Mouse (Mus musculus) T-helper 1 cell (primary cell): ENCODE measurements around the gene Gtf3c3.

Experiments used
- in situ Hi-C: fragments of 300-600 bp; cut with MboI, MseI; formaldehyde crosslinking; loops from one replicate; pipeline ENCODE4 v1.15.1; 2025; ENCODE audit warnings: high pct_unique_total_duplicates

The Gtf3c3 gene

GRCm38 (mm10) chr1:54438340-54439079 lies at the start of gene Gtf3c3:
TSS of gene Gtf3c3 (minus strand) at chr1:54438971.
- in situ Hi-C loops, result no loop called here

GRCm38 (mm10) chr1:54484744-54485420 lies 46.1 kb upstream of the Gtf3c3 start:
- in situ Hi-C loops, result no loop called here

- in situ Hi-C loops, result no loop called here
These were observed 41.7 kb upstream of the Gtf3c3 start for GRCm38 (mm10) chr1:54480491-54480890.

GRCm38 (mm10) chr1:54468662-54469061 lies 29.9 kb upstream of the Gtf3c3 start:
- in situ Hi-C loops, result no loop called here

GRCm38 (mm10) chr1:54467366-54467765 lies 28.6 kb upstream of the Gtf3c3 start:
- in situ Hi-C loops, result no loop called here

GRCm38 (mm10) chr1:54452116-54452515 lies 13.3 kb upstream of the Gtf3c3 start:
- in situ Hi-C loops, result no loop called here

GRCm38 (mm10) chr1:54448833-54449232 lies 10.1 kb upstream of the Gtf3c3 start:
- in situ Hi-C loops, result no loop called here

- in situ Hi-C loops, result no loop called here
These were observed 4.9 kb upstream of the Gtf3c3 start for GRCm38 (mm10) chr1:54443641-54444040.

GRCm38 (mm10) chr1:54439080-54439476 lies 307 bp upstream of the Gtf3c3 start:
- in situ Hi-C loops, result no loop called here

GRCm38 (mm10) chr1:54422195-54422750 lies 16.5 kb downstream of the Gtf3c3 start:
- in situ Hi-C loops, result no loop called here

- in situ Hi-C loops, result no loop called here
These were observed 17.1 kb downstream of the Gtf3c3 start for GRCm38 (mm10) chr1:54421670-54422069.

GRCm38 (mm10) chr1:54402736-54403135 lies 36.0 kb downstream of the Gtf3c3 start:
- in situ Hi-C loops, result no loop called here

- in situ Hi-C loops, result no loop called here
These were observed 54.5 kb downstream of the Gtf3c3 start for GRCm38 (mm10) chr1:54384221-54384620.

GRCm38 (mm10) chr1:54380978-54381914 lies 57.5 kb downstream of the Gtf3c3 start:
- in situ Hi-C loops, result no loop called here

GRCm38 (mm10) chr1:54377506-54378051 lies 61.2 kb downstream of the Gtf3c3 start:
- in situ Hi-C loops, result no loop called here

GRCm38 (mm10) chr1:54356566-54356965 lies 82.2 kb downstream of the Gtf3c3 start:
- in situ Hi-C loops, result no loop called here

GRCm38 (mm10) chr1:54355485-54355884 lies 83.3 kb downstream of the Gtf3c3 start:
- in situ Hi-C loops, result no loop called here

- in situ Hi-C loops, result no loop called here
These were observed 84.0 kb downstream of the Gtf3c3 start for GRCm38 (mm10) chr1:54354786-54355185.
